Mouse (Mus musculus) E14TG2a.4 (cell line): ENCODE measurements at regions not wholly inside any gene's neighbourhood (a gene's known extent, or its start where the extent isn't known, plus 50 kb on each side); places are given as distances from the start of the nearest gene placed in this dataset.

ENCODE experiments used
- H3K27me3 ChIP-seq: 2 replicates; pipeline ENCODE4 v1.6.1; 2014; ENCODE audit warnings: low read length, control low read depth; ENCODE audit not compliant: insufficient read depth
- H3K36me3 ChIP-seq: 2 replicates; pipeline ENCODE4 v1.6.1; 2014; ENCODE audit warnings: low read length, control low read depth; ENCODE audit not compliant: insufficient read depth
- H3K4me1 ChIP-seq: replicated peaks from 2 replicates; pipeline ENCODE4 v1.6.1; 2014; ENCODE audit warnings: low read depth, low read length, control low read depth
- H3K4me3 ChIP-seq: replicated peaks from 2 replicates; pipeline ENCODE4 v1.5.1; 2014; ENCODE audit warnings: mild to moderate bottlenecking, low read length
- H3K9me3 ChIP-seq: 2 replicates; pipeline ENCODE4 v1.6.1; 2014; ENCODE audit warnings: low read length, control low read depth
- CTCF ChIP-seq: conservative IDR thresholded peaks from 2 replicates; pipeline ENCODE4 v1.5.1; 2014; ENCODE audit warnings: low read length
- NANOG ChIP-seq: IDR thresholded peaks from 2 replicates; pipeline ENCODE4 v1.6.1; 2014; ENCODE audit warnings: borderline replicate concordance, low read length, mixed read lengths
- POU5F1 ChIP-seq: IDR thresholded peaks from 2 replicates; pipeline ENCODE4 v1.6.1; 2014; ENCODE audit warnings: low read length, borderline replicate concordance

- Histone ChIP-seq H3K36me3 (no peaks in the 10 kb centered on the region), H3K4me1 (no peaks in the 10 kb centered on the region), H3K4me3 (no peak overlapping the region), H3K9me3 (no peaks in the 10 kb centered on the region), H3K27me3 (no peaks in the 10 kb centered on the region)
- TF ChIP-seq NANOG (no peak), POU5F1 (no peak), CTCF (no peak)
These were observed 223.8 kb upstream of the Gm11114 start for GRCm38 (mm10) chr9:85088556-85089338.

- H3K9me3 ChIP-seq: no peaks in the 10 kb centered on the region
- H3K4me1 ChIP-seq: no peaks in the 10 kb centered on the region
- H3K27me3 ChIP-seq: no peaks in the 10 kb centered on the region
- no peak overlapping the region for H3K4me3 ChIP-seq
- H3K36me3 ChIP-seq: no peaks in the 10 kb centered on the region
- TF ChIP-seq NANOG: no peak
- no peak for TF ChIP-seq POU5F1
- TF ChIP-seq CTCF: no peak
These were observed 222.3 kb upstream of the Gm11114 start for GRCm38 (mm10) chr9:85090297-85090696.

- TF ChIP-seq POU5F1 (no peak), CTCF (no peak), NANOG (no peak)
- no peaks in the 10 kb centered on the region for H3K4me1 ChIP-seq
- H3K36me3 ChIP-seq: no peaks in the 10 kb centered on the region
- no peaks in the 10 kb centered on the region for H3K27me3 ChIP-seq
- no peak overlapping the region for H3K4me3 ChIP-seq
- no peaks in the 10 kb centered on the region for H3K9me3 ChIP-seq
These were observed 217.3 kb upstream of the Gm11114 start for GRCm38 (mm10) chr9:85095234-85095633.

- H3K4me1 ChIP-seq: no peaks in the 10 kb centered on the region
- H3K27me3 ChIP-seq: no peaks in the 10 kb centered on the region
- TF ChIP-seq POU5F1 (no peak), NANOG (no peak), CTCF (no peak)
These were observed 216.1 kb upstream of the Gm11114 start for GRCm38 (mm10) chr9:85096520-85096919.

GRCm38 (mm10) chr9:85112928-85113327 lies 199.6 kb upstream of the Gm11114 start:
- Histone ChIP-seq H3K9me3 (no peaks in the 10 kb centered on the region), H3K4me3 (no peak overlapping the region), H3K27me3 (no peaks in the 10 kb centered on the region), H3K4me1 (no peaks in the 10 kb centered on the region), H3K36me3 (no peaks in the 10 kb centered on the region)
- TF ChIP-seq CTCF (no peak), POU5F1 (no peak), NANOG (no peak)

More at GRCm38 (mm10) chr9:85096520-85096919, 216.1 kb upstream of the Gm11114 start:
- H3K36me3 ChIP-seq: no peaks in the 10 kb centered on the region
- no peak overlapping the region for H3K4me3 ChIP-seq
- H3K9me3 ChIP-seq: no peaks in the 10 kb centered on the region

- H3K4me3 ChIP-seq: no peak overlapping the region
- H3K4me1 ChIP-seq: no peaks in the 10 kb centered on the region
- TF ChIP-seq CTCF (no peak), POU5F1 (no peak), NANOG (no peak)
- no peaks in the 10 kb centered on the region for H3K36me3 ChIP-seq
- no peaks in the 10 kb centered on the region for H3K9me3 ChIP-seq
- H3K27me3 ChIP-seq: no peaks in the 10 kb centered on the region
These were observed 198.3 kb upstream of the Gm11114 start for GRCm38 (mm10) chr9:85114234-85114633.

- Histone ChIP-seq H3K27me3 (no peaks in the 10 kb centered on the region), H3K4me3 (no peak overlapping the region), H3K9me3 (no peaks in the 10 kb centered on the region), H3K36me3 (no peaks in the 10 kb centered on the region), H3K4me1 (no peaks in the 10 kb centered on the region)
- TF ChIP-seq POU5F1: no peak
- no peak for TF ChIP-seq NANOG
- no peak for TF ChIP-seq CTCF
These were observed 192.5 kb upstream of the Gm11114 start for GRCm38 (mm10) chr9:85120061-85120460.

GRCm38 (mm10) chr9:85121059-85121458 lies 191.5 kb upstream of the Gm11114 start:
- H3K9me3 ChIP-seq: no peaks in the 10 kb centered on the region
- TF ChIP-seq CTCF (no peak), POU5F1 (no peak), NANOG (no peak)
- H3K4me3 ChIP-seq: no peak overlapping the region
- no peaks in the 10 kb centered on the region for H3K27me3 ChIP-seq
- H3K36me3 ChIP-seq: no peaks in the 10 kb centered on the region
- no peaks in the 10 kb centered on the region for H3K4me1 ChIP-seq

- Histone ChIP-seq H3K4me1 (no peaks in the 10 kb centered on the region), H3K36me3 (no peaks in the 10 kb centered on the region), H3K4me3 (no peak overlapping the region), H3K9me3 (no peaks in the 10 kb centered on the region), H3K27me3 (no peaks in the 10 kb centered on the region)
- no peak for TF ChIP-seq NANOG
- TF ChIP-seq POU5F1: no peak
- TF ChIP-seq CTCF: no peak
These were observed 188.9 kb upstream of the Gm11114 start for GRCm38 (mm10) chr9:85123706-85124105.
